Mouse (Mus musculus) lung, embryonic 16.5 days (tissue): ENCODE results near the gene Nudt4. TPM values are rescaled to one million over a fixed set of nuclear protein-coding genes. Genes with fewer than 3 reads are reported as not detected.

ENCODE experiments used
- ATAC-seq: fragments of 200-750 bp; cut with Nextera tagmentation; 2 replicates; pipeline ENCODE4 v1.8.0; 2017; ENCODE audit warnings: low read depth, mild to moderate bottlenecking, moderate library complexity
- H3K27ac ChIP-seq: fragments of 300-500 bp; sonication (generic); 2 replicates; pipeline ENCODE4 v1.5.1; 2014; ENCODE audit warnings: mild to moderate bottlenecking, control low read depth, low read length
- H3K27me3 ChIP-seq: fragments of 300-500 bp; sonication (generic); 2 replicates; pipeline ENCODE4 v1.6.1; 2014; ENCODE audit warnings: low read depth, low read length, mixed read lengths; ENCODE audit not compliant: control insufficient read depth, insufficient read depth
- H3K36me3 ChIP-seq: fragments of 300-500 bp; sonication (generic); 2 replicates; pipeline ENCODE4 v1.6.1; 2014; ENCODE audit warnings: low read length; ENCODE audit not compliant: control insufficient read depth, insufficient read depth
- H3K4me1 ChIP-seq: fragments of 300-500 bp; sonication (generic); replicated peaks from 2 replicates; pipeline ENCODE4 v1.6.1; 2014; ENCODE audit warnings: low read length, mixed read lengths; ENCODE audit not compliant: control insufficient read depth, insufficient read depth
- H3K4me2 ChIP-seq: fragments of 300-500 bp; sonication (generic); 2 replicates; pipeline ENCODE4 v1.6.1; 2014; ENCODE audit warnings: low read depth, low read length, control low read depth
- H3K4me3 ChIP-seq: fragments of 300-500 bp; sonication (generic); 2 replicates; pipeline ENCODE4 v1.5.1; 2014; ENCODE audit warnings: mild to moderate bottlenecking, low read length, control low read depth
- H3K9ac ChIP-seq: fragments of 300-500 bp; sonication (generic); 2 replicates; pipeline ENCODE4 v1.6.1; 2014; ENCODE audit warnings: low read length, control low read depth
- H3K9me3 ChIP-seq: fragments of 300-500 bp; sonication (generic); 2 replicates; pipeline ENCODE4 v1.6.1; 2016; ENCODE audit warnings: low read length; ENCODE audit not compliant: control insufficient read depth
- WGBS: fragments of 180-500 bp; shearing (Covaris S2); extraction: QIAGEN DNeasy Blood & Tissue Kit; methylation state at CpG from one replicate; pipeline ENCODE4 v1.1.7; 2014; 5-methylcytosine and 5-hydroxymethylcytosine counted together
- polyA plus RNA-seq: library from polyadenylated mRNA; unstranded; fragments of >200 nt; fragmentation: Nextera tagmentation; extraction: Ambion mirVana; gene quantifications from 2 replicates; pipeline ENCODE4 v1.2.1, GENCODE M21; 2015

Gene Nudt4
- polyA plus RNA-seq, 1 experiment from 2014 or later, result 59.3 TPM

DNA sequence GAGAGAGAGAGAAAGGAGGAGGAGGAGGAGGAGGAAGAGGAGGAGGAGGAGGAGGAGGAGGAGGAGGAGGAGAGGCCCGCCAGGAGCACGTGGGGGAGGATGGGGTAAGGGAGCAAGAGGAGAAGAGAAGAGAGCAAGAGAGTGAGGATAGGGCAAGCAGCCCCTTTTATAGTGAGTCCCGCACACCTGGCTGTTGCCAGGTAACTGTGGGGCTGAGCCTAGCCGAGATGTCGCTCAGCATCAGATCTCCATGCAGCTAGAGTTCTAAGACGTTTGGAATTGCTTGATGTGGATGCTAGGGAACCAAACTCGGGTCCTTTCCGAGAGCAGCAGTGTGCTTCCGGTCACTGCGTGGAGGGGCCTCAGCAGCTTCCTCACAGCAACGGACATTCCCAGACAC, 30.5 kb upstream of the Nudt4 start:
- ATAC-seq, result no peak
- H3K36me3 ChIP-seq, result no peaks in the 10 kb centered on the region
- no peak overlapping the region for H3K9ac ChIP-seq
- no peak overlapping the region for H3K4me2 ChIP-seq
- H3K27me3 ChIP-seq, result no peaks in the 10 kb centered on the region
- WGBS, result 39% methylated on average over 11 of the region's 11 CpGs
- H3K4me1 ChIP-seq, result no peaks in the 10 kb centered on the region
- H3K27ac ChIP-seq, result no peak overlapping the region
- H3K4me3 ChIP-seq, result no peak overlapping the region
- no peaks in the 10 kb centered on the region for H3K9me3 ChIP-seq

DNA sequence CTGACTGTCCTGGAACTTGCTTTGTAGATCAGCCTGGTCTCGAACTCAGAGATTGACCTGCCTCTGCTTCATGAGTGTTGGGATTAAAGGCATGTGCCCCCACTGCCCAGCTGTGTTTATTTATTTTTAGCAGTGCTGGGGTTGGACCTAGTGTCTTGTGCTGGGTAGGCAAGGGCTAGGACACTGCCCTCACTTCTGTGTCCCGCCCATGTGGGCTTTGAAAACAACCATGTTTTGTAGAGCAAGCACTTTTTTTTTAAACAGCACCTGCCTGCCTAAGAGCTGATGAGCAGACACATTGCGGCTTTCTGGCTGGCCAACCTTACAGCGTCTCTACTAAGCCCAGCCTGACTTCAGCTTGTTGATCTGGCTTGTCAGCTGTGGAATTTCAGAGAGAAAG, 27.3 kb upstream of the Nudt4 start:
- WGBS, result 78% methylated on average over 4 of the region's 4 CpGs
- Histone ChIP-seq H3K9ac (no peak overlapping the region), H3K36me3 (no peaks in the 10 kb centered on the region), H3K4me2 (no peak overlapping the region), H3K4me3 (no peak overlapping the region), H3K4me1 (no peaks in the 10 kb centered on the region), H3K27ac (no peak overlapping the region), H3K9me3 (no peaks in the 10 kb centered on the region), H3K27me3 (no peaks in the 10 kb centered on the region)
- ATAC-seq, result no peak

DNA sequence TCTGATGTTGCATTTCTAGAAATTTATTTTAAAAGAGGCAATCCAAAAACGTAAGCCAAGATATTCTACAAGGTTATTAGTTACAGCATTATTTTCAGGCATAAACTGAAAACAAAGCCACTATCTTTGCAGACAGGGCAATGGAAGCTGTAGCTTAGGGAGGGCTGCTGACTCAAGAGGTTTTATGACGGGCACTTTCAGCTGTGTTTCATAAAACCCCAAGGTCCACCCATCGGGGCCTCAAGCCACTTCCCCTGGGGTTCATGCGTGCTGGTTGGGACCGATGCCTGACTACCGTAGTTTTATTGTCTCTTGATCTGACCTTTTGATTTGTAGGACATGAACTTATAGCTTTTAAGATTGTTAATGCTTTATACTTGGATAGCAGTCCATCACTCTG, 26.2 kb upstream of the Nudt4 start:
- ATAC-seq, result no peak
- Histone ChIP-seq H3K36me3 (no peaks in the 10 kb centered on the region), H3K4me3 (no peak overlapping the region), H3K27me3 (no peaks in the 10 kb centered on the region), H3K4me1 (no peaks in the 10 kb centered on the region), H3K9ac (no peak overlapping the region), H3K27ac (no peak overlapping the region), H3K9me3 (no peaks in the 10 kb centered on the region), H3K4me2 (no peak overlapping the region)
- 85% methylated on average over 6 of the region's 6 CpGs for WGBS

DNA sequence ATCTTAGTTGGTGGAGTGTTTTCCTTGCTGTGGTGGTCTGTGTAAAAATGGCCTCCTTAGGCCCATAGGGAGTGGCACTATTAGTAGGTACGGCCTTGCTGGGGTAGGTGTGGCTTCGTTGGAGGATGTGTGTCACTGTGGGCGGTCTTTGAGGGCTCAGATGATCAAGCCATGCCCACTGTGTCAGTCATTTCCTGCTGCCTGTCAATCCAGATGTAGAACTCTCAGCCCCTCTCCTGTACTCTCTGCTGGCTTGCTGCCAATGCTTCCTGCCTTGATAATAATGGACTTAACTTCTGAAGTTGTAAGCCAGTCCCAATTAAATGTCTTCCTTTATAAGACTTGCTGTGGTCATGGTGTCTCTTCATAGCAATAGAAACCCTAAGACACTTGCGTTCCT, 25.2 kb upstream of the Nudt4 start:
- no peak overlapping the region for H3K4me3 ChIP-seq
- no peak overlapping the region for H3K4me2 ChIP-seq
- no peak overlapping the region for H3K9ac ChIP-seq
- no peaks in the 10 kb centered on the region for H3K36me3 ChIP-seq
- no peak overlapping the region for H3K27ac ChIP-seq
- WGBS, result 89% methylated on average over 4 of the region's 4 CpGs
- H3K27me3 ChIP-seq, result no peaks in the 10 kb centered on the region
- no peaks in the 10 kb centered on the region for H3K4me1 ChIP-seq
- no peaks in the 10 kb centered on the region for H3K9me3 ChIP-seq
- ATAC-seq, result 0 out of 2 replicates have a peak, but pooled peaks have one; percentile 17

DNA sequence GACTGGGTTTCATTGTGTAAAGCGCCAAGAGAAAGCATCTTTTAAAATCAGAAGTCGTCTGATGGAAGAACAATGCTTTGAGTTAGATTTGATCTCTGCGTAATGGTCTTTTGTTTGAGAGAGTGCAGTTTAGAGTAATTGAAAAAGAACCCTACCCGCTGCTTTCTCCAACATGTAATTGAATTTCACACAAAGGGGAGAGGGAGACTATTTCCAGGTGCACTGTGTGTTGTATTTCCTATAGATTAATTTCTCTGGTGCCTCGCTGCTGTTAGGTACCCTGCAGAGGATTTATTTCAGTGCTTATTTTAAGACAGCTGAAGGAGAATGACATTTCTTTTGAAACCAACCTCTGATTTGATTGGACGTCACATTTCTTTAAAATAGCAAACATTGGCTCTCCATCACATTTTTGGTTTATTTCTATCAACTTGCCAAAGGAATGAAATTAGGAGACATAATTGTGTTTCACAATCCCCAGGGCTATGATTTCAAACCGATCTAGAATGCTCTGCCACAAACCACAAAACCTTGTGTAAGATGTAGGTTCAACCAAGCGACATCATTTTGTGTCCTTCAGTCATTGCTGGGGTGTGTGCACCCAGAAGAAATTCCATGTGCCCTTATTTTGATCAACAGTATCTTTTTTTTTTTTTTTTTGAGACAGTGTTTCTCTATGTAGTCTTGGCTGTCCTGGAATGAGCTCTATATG, 23.7 kb upstream of the Nudt4 start:
- no peaks in the 10 kb centered on the region for H3K27me3 ChIP-seq
- H3K27ac ChIP-seq, result no peak overlapping the region
- no peak overlapping the region for H3K9ac ChIP-seq
- no peak for ATAC-seq
- no peak overlapping the region for H3K4me3 ChIP-seq
- H3K4me2 ChIP-seq, result no peak overlapping the region
- H3K9me3 ChIP-seq, result no peaks in the 10 kb centered on the region
- 80% methylated on average over 8 of the region's 8 CpGs for WGBS
- no peaks in the 10 kb centered on the region for H3K36me3 ChIP-seq
- H3K4me1 ChIP-seq, result no peaks in the 10 kb centered on the region

DNA sequence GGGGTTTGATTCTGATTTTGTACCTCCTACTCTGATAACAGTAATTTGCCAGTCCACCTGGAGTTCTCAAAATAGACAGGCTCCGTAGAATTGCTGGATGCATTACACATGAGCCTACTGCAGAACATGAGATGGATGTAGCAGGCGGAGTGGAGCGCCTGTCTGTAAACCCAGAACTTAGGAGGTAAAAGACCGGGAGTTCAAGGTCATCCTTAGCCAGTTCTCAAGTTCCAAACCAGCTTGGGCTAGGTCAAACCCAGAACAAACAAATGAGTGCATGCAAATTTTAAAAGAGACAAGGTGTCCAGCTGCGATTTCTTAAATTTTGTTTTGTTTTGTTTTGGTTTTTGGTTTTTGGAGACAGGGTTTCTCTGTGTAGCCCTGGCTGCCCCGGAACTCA, 21.6 kb upstream of the Nudt4 start:
- no peaks in the 10 kb centered on the region for H3K4me1 ChIP-seq
- 90% methylated on average over 6 of the region's 6 CpGs for WGBS
- H3K27me3 ChIP-seq, result no peaks in the 10 kb centered on the region
- no peaks in the 10 kb centered on the region for H3K36me3 ChIP-seq
- H3K4me2 ChIP-seq, result no peak overlapping the region
- H3K9me3 ChIP-seq, result no peaks in the 10 kb centered on the region
- H3K4me3 ChIP-seq, result no peak overlapping the region
- ATAC-seq, result no peak
- no peak overlapping the region for H3K27ac ChIP-seq
- no peak overlapping the region for H3K9ac ChIP-seq

DNA sequence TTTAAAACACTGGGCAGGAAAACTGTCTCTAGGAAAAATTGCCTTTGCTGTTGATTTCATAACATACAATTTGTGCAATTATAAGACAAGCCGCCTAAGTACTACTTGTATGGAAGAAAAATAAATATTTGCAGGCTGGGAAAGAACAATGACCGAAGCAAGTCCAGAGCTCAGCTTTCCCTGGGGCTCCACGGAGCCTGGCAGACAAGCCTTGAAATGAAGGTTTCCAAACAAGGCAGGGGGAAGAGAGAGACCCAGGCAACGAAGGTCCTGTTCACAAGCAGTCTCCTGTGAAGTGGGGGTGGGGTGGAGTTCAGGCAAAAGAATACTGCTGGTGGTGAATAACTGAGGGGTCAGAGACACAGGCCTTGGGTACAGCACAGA, 13.6 kb upstream of the Nudt4 start:
- Histone ChIP-seq H3K27ac (peak overlapping the region; percentile 59), H3K4me3 (no peak overlapping the region), H3K4me1 (peaks cover 12% of the 10 kb centered on the region), H3K36me3 (no peaks in the 10 kb centered on the region), H3K9ac (no peak overlapping the region; the same call in 1 of the 2 replicates), H3K27me3 (no peaks in the 10 kb centered on the region), H3K4me2 (no peak overlapping the region), H3K9me3 (no peaks in the 10 kb centered on the region)
- 14% methylated on average over 4 of the region's 4 CpGs for WGBS
- peak; percentile 71 for ATAC-seq

DNA sequence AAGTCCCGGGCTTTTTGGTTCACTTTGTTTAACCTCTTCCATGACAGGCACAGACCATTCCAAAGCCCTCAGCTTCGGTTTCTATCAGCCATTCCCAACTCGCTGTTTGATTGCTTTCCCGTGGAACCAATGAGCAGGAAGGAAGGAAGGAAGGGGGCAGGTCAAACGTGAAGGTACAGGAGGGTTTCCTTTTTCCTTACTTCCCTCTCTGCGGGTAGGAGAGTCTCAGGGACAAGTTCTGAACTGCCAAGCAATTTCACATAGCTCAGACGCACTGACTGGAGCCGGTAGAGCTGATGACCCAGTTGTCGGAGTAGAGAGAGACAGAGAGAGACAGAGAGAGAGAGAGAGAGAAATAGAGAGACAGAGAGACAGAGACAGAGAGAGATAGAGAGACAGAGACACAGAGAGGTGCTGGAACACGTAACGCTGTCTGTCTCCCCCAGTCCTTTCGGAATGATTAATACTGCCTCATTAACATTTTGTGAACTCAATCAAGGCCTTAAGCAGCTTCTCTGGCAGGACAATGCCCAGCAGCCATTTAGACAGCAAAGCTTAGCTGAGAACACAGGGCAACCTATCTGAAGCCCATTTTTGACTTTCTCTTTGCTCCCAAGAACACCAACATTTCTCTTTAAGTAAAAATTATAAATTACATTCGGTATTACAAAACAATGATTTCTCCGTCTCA, 13.1 kb upstream of the Nudt4 start:
- no peaks in the 10 kb centered on the region for H3K36me3 ChIP-seq
- peak; percentile 64; the same call in 1 of the 2 replicates for ATAC-seq
- 41% methylated on average over 14 of the region's 14 CpGs for WGBS
- peak overlapping the region; percentile 49; the same call in 1 of the 2 replicates for H3K27ac ChIP-seq
- H3K9ac ChIP-seq, result no peak overlapping the region
- H3K27me3 ChIP-seq, result no peaks in the 10 kb centered on the region
- peak overlapping the region; percentile 28 for H3K4me2 ChIP-seq
- peaks cover 12% of the 10 kb centered on the region for H3K4me1 ChIP-seq
- no peaks in the 10 kb centered on the region for H3K9me3 ChIP-seq
- no peak overlapping the region; the same call in 1 of the 2 replicates for H3K4me3 ChIP-seq

DNA sequence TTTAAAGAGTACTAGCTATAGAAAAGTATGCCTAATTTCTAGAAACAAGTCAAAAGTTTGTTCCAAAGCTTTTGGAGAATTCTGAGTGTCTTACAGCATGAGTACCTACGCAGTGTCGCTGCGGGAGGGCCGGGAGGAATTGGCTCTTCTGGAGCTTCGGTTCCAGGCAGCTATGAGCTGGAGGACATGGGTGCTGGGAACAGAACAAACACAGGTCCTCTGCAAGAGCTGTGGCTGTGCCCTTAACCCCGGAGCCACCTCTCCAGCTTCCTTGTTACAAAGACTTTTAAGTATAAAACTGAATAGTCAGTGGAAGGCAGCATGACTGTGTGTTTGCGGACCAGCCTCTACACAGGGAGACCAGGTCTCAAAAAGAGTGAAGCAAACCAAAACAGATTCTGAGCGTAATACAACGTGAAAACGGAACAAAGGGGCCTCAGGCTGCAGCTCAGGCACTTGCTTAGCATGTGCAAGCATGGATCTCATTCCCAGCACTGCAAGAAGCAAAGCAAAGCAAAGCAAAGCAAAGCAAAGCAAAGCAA, 12.0 kb upstream of the Nudt4 start:
- ATAC-seq, result peak; percentile 57
- 62% methylated on average over 10 of the region's 10 CpGs for WGBS

More for the DNA sequence above, 12.0 kb upstream of the Nudt4 start:
- Histone ChIP-seq H3K4me2 (no peak overlapping the region), H3K9me3 (no peaks in the 10 kb centered on the region), H3K27me3 (no peaks in the 10 kb centered on the region), H3K4me3 (no peak overlapping the region), H3K9ac (no peak overlapping the region), H3K27ac (peak overlapping the region; percentile 34; the same call in 1 of the 2 replicates), H3K36me3 (no peaks in the 10 kb centered on the region), H3K4me1 (peaks cover 12% of the 10 kb centered on the region)
